Mouse (Mus musculus) embryonic fibroblast, embryonic 13.5 days (primary cell): ENCODE data around the gene Gja6. TPM values are rescaled to one million over a fixed set of nuclear protein-coding genes. Genes with fewer than 3 reads are reported as not detected.

Experiments used
- H3K27ac ChIP-seq: 2 replicates; pipeline ENCODE4 v1.5.1; 2012; ENCODE audit warnings: low read length, control low read depth, inconsistent platforms; ENCODE audit not compliant: insufficient read depth
- H3K4me1 ChIP-seq: 2 replicates; pipeline ENCODE4 v1.6.1; 2011; ENCODE audit warnings: low read length; ENCODE audit not compliant: control insufficient read depth, insufficient read depth
- H3K4me3 ChIP-seq: 2 replicates; pipeline ENCODE4 v1.5.1; 2011; ENCODE audit warnings: mild to moderate bottlenecking, control low read depth, low read length; ENCODE audit not compliant: insufficient read depth
- CTCF ChIP-seq: IDR thresholded peaks from 2 replicates; pipeline ENCODE4 v1.5.1; 2011; ENCODE audit warnings: mild to moderate bottlenecking, control low read depth, low read length, moderate library complexity, borderline replicate concordance; ENCODE audit not compliant: insufficient read depth
- POLR2A ChIP-seq: IDR thresholded peaks from 2 replicates; pipeline ENCODE4 v1.6.1; 2011; ENCODE audit warnings: low read depth, mild to moderate bottlenecking, control low read depth, low read length, moderate library complexity
- polyA plus RNA-seq: library from polyadenylated mRNA; stranded (reverse); fragments of >200 nt; gene quantifications from 2 replicates; pipeline ENCODE4 v1.2.4, GENCODE M21; 2011; ENCODE audit warnings: low read depth; ENCODE audit not compliant: missing spikeins, insufficient read length

Gene Gja6
- not detected in 2 replicates for polyA plus RNA-seq

GRCm38 (mm10) chrX:160906952-160907351, at the start of gene Gja6:
Gja6 (minus strand) TSS chrX:160907052.
- H3K4me1 ChIP-seq, result no peaks in the 10 kb centered on the region
- H3K27ac ChIP-seq, result no peak within 1 kb of the TSS
- no peak for TF ChIP-seq CTCF
- TF ChIP-seq POLR2A, result no peak
- no peak within 1 kb of the TSS for H3K4me3 ChIP-seq

- Histone ChIP-seq H3K4me3 (no peak overlapping the region), H3K27ac (no peak overlapping the region), H3K4me1 (no peaks in the 10 kb centered on the region)
- TF ChIP-seq CTCF, result no peak
- no peak for TF ChIP-seq POLR2A
Measured at GRCm38 (mm10) chrX:160949583-160949982, 42.7 kb upstream of the Gja6 start.

- no peak overlapping the region for H3K27ac ChIP-seq
- H3K4me3 ChIP-seq, result no peak overlapping the region
- no peak for TF ChIP-seq CTCF
- H3K4me1 ChIP-seq, result no peaks in the 10 kb centered on the region
Measured at GRCm38 (mm10) chrX:160944722-160945121, 37.9 kb upstream of the Gja6 start.

GRCm38 (mm10) chrX:160935541-160935940, 28.7 kb upstream of the Gja6 start:
- no peak overlapping the region for H3K27ac ChIP-seq
- H3K4me3 ChIP-seq, result no peak overlapping the region
- TF ChIP-seq POLR2A (no peak), CTCF (no peak)
- no peaks in the 10 kb centered on the region for H3K4me1 ChIP-seq

- TF ChIP-seq POLR2A (no peak), CTCF (no peak)
- Histone ChIP-seq H3K27ac (no peak overlapping the region), H3K4me1 (no peaks in the 10 kb centered on the region), H3K4me3 (no peak overlapping the region)
Measured at GRCm38 (mm10) chrX:160930656-160931055, 23.8 kb upstream of the Gja6 start.

GRCm38 (mm10) chrX:160928870-160929269, 22.0 kb upstream of the Gja6 start:
- Histone ChIP-seq H3K27ac (no peak overlapping the region), H3K4me3 (no peak overlapping the region), H3K4me1 (no peaks in the 10 kb centered on the region)
- TF ChIP-seq POLR2A (no peak), CTCF (no peak)

- Histone ChIP-seq H3K4me1 (no peaks in the 10 kb centered on the region), H3K27ac (no peak overlapping the region), H3K4me3 (no peak overlapping the region)
- TF ChIP-seq POLR2A (no peak), CTCF (no peak)
Measured at GRCm38 (mm10) chrX:160919022-160919637, 12.3 kb upstream of the Gja6 start.

GRCm38 (mm10) chrX:160906477-160906876, 375 bp downstream of the Gja6 start:
- Histone ChIP-seq H3K4me3 (no peak overlapping the region), H3K4me1 (no peaks in the 10 kb centered on the region), H3K27ac (no peak overlapping the region)
- TF ChIP-seq POLR2A (no peak), CTCF (no peak)

GRCm38 (mm10) chrX:160905913-160906312, 939 bp downstream of the Gja6 start:
- no peak overlapping the region for H3K4me3 ChIP-seq
- H3K27ac ChIP-seq, result no peak overlapping the region
- TF ChIP-seq POLR2A (no peak), CTCF (no peak)
- no peaks in the 10 kb centered on the region for H3K4me1 ChIP-seq

- TF ChIP-seq CTCF (no peak), POLR2A (no peak)
- Histone ChIP-seq H3K27ac (no peak overlapping the region), H3K4me3 (no peak overlapping the region), H3K4me1 (no peaks in the 10 kb centered on the region)
Measured at GRCm38 (mm10) chrX:160905041-160905678, 1.7 kb downstream of the Gja6 start.
